Mouse (Mus musculus): ENCODE data around the gene Prpf6. TPM values are rescaled to one million over a fixed set of nuclear protein-coding genes. Genes with fewer than 3 reads are reported as not detected.
A peak's percentile ranks its signal among the peaks of the same experiment; 100 is the strongest.

Gene Prpf6
- total RNA-seq, 2 experiments from 2014 or later: 49.7 to 51.6 TPM

GRCm38 (mm10) chr2:181593937-181594336, 2.3 kb downstream of the Prpf6 start:
- intact Hi-C loops (cut with DNase I): no loop called here
- no peak for DNase-seq

- DNase-seq: peak; percentile 50
- intact Hi-C loops (cut with DNase I): no loop called here
Observed at GRCm38 (mm10) chr2:181594946-181595696, 3.5 kb downstream of the Prpf6 start.

- intact Hi-C loops (cut with DNase I): no loop called here
- no peak for DNase-seq
Observed at GRCm38 (mm10) chr2:181596221-181596960, 4.7 kb downstream of the Prpf6 start.

GRCm38 (mm10) chr2:181597378-181598061, 5.9 kb downstream of the Prpf6 start:
- no peak for DNase-seq
- intact Hi-C loops (cut with DNase I): no loop called here

- DNase-seq: peak; percentile 61
- intact Hi-C loops (cut with DNase I): no loop called here
Observed at GRCm38 (mm10) chr2:181598454-181599351, 7.0 kb downstream of the Prpf6 start, which contains the start of gene Samd10. Samd10 (minus strand) TSS chr2:181599212.

- intact Hi-C loops (cut with DNase I): no loop called here
- DNase-seq: no peak
Observed at GRCm38 (mm10) chr2:181600226-181600758, 8.6 kb downstream of the Prpf6 start.

- peak; percentile 97 for DNase-seq
- intact Hi-C loops (cut with DNase I): no loop called here
Observed at GRCm38 (mm10) chr2:181600828-181601750, 9.4 kb downstream of the Prpf6 start.

- intact Hi-C loops (cut with DNase I): no loop called here
- DNase-seq: no peak
Observed at GRCm38 (mm10) chr2:181601751-181602145, 10.1 kb downstream of the Prpf6 start.

GRCm38 (mm10) chr2:181602367-181602766, 10.7 kb downstream of the Prpf6 start:
- intact Hi-C loops (cut with DNase I): no loop called here
- no peak for DNase-seq

- intact Hi-C loops (cut with DNase I): no loop called here
- no peak for DNase-seq
Observed at GRCm38 (mm10) chr2:181618761-181619495, 27.3 kb downstream of the Prpf6 start.

GRCm38 (mm10) chr2:181623401-181623800, 31.7 kb downstream of the Prpf6 start:
- intact Hi-C loops (cut with DNase I): no loop called here
- DNase-seq: peak; percentile 32

DNA sequence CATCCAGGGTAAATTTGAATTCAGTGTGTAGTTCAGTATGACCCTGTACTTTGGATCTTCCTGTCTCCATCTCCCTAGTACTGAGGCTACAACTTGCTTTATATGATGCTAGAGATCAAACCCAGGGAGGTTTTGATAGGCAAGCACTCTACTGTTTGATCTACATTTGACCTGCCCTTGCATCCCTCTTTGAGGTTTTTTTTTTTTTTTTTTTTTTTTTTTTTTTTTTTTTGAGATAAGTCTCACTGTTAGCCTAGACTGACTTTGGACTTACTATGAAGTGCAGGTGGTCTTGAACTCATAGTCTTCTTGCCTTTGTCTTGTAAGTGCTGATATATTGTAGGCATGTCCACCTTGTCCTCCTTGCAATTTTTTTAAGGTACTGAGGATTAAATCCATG, 36.8 kb downstream of the Prpf6 start:
- intact Hi-C loops (cut with DNase I): no loop called here
- no peak for DNase-seq

GRCm38 (mm10) chr2:181632624-181633023, 41.0 kb downstream of the Prpf6 start:
- intact Hi-C loops (cut with DNase I): no loop called here
- no peak for DNase-seq

GRCm38 (mm10) chr2:181635865-181636264, 44.2 kb downstream of the Prpf6 start:
- intact Hi-C loops (cut with DNase I): no loop called here
- no peak for DNase-seq

- intact Hi-C loops (cut with DNase I): loop anchor here (10.0 kb wide), 1 partner anchor 210 kb away; no protein-coding TSS in a partner anchor
- DNase-seq: peak; percentile 61
Observed at GRCm38 (mm10) chr2:181644361-181644760, 52.7 kb downstream of the Prpf6 start.

DNA sequence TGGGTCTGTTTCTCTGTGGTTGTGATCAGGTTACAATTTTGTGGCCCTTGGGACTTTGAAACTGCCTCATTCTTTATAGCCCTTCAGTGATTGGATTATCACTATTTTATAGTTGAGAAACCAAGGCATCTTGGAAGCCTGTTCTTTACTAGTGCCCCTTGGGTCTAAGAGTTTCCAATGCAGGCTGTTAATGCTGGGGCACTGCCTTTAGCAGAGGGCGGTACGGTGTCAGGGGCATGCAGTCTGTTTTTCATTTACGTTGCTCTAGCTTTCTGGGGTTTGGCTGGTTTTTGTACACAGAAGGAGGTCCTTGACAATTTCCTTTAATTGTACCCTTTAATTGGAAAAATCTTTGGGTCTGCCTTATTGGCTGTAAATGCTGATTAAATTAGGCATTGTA, 54.0 kb downstream of the Prpf6 start:
- DNase-seq: no peak
- intact Hi-C loops (cut with DNase I): loop anchor here (10.0 kb wide), 1 partner anchor 209 kb away; no protein-coding TSS in a partner anchor

DNA sequence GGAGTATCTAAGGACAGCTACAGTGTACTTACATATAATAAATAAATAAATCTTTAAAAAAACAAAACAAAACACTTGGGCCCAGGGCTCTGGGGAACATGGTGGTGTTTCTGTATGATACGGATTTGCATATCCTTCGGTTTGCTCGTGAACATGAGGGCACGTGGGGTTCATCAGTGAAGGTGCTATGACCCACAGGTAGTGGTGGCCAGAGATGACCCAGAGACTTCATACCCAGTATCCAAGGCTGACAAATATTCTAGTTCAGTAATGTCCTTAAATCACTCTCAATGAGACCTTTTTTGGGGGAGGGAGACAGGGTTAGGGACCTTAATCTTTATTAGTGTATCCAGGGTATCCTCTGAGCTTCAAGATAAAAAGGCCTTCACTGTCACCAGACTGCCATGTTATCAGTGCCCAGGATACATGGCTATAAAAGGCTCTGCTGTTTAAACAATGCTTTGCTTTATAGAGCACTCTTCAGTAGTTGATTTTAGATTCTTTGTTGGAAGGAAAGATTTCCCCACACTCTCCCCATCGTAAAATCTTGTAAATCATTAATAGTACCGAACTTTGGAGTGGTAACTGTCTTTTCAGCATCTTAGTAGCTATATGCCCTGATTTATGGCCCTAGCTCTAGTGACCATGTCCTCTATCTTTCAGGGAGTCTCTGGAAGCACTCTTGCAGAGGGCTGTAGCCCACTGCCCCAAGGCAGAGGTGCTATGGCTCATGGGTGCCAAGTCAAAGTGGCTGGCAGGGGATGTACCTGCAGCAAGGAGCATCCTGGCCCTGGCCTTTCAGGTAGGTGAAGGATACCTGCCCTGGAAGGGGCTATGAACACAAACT, 55.2 kb downstream of the Prpf6 start:
- no peak for DNase-seq
- intact Hi-C loops (cut with DNase I): loop anchor here (10.0 kb wide), 1 partner anchor 208 kb away; no protein-coding TSS in a partner anchor
